Mouse (Mus musculus) embryonic facial prominence, embryonic 15.5 days (tissue): ENCODE measurements around the gene Nrp1. TPM values are rescaled to one million over a fixed set of nuclear protein-coding genes. Genes with fewer than 3 reads are reported as not detected.
A peak's percentile ranks its signal among the peaks of the same experiment; 100 is the strongest.

ENCODE experiments used
- ATAC-seq: fragments of 200-750 bp; cut with Nextera tagmentation; 2 replicates; pipeline ENCODE4 v1.8.0; 2017; ENCODE audit warnings: low read depth, moderate TSS enrichment; ENCODE audit not compliant: insufficient number of reproducible peaks, low FRiP score, low TSS enrichment
- H3K27ac ChIP-seq: fragments of 300-500 bp; sonication (generic); replicated peaks from 2 replicates; pipeline ENCODE4 v1.5.1; 2015; ENCODE audit warnings: mild to moderate bottlenecking, inconsistent platforms
- H3K27me3 ChIP-seq: fragments of 300-500 bp; sonication (generic); 2 replicates; pipeline ENCODE4 v1.6.1; 2015; ENCODE audit warnings: inconsistent platforms
- H3K36me3 ChIP-seq: fragments of 300-500 bp; sonication (generic); 2 replicates; pipeline ENCODE4 v1.6.1; 2015; ENCODE audit warnings: mild to moderate bottlenecking, inconsistent platforms
- H3K4me1 ChIP-seq: fragments of 300-500 bp; sonication (generic); 2 replicates; pipeline ENCODE4 v1.6.1; 2015; ENCODE audit warnings: inconsistent platforms
- H3K4me2 ChIP-seq: fragments of 300-500 bp; sonication (generic); replicated peaks from 2 replicates; pipeline ENCODE4 v1.6.1; 2015; ENCODE audit warnings: mild to moderate bottlenecking, inconsistent platforms
- H3K4me3 ChIP-seq: fragments of 300-500 bp; sonication (generic); replicated peaks from 2 replicates; pipeline ENCODE4 v1.5.1; 2015; ENCODE audit warnings: mild to moderate bottlenecking, inconsistent platforms
- H3K9ac ChIP-seq: fragments of 300-500 bp; sonication (generic); 2 replicates; pipeline ENCODE4 v1.6.1; 2015; ENCODE audit warnings: inconsistent platforms
- H3K9me3 ChIP-seq: fragments of 300-500 bp; sonication (generic); replicated peaks from 2 replicates; pipeline ENCODE4 v1.6.1; 2016; ENCODE audit warnings: inconsistent platforms
- WGBS: fragments of 180-500 bp; shearing (Covaris S2); methylation state at CpG from one replicate; pipeline ENCODE4 v1.1.7; 2015; 5-methylcytosine and 5-hydroxymethylcytosine counted together
- polyA plus RNA-seq: library from polyadenylated mRNA; unstranded; fragments of >200 nt; fragmentation: Nextera tagmentation; extraction: Ambion mirVana; gene quantifications from 2 replicates; pipeline ENCODE4 v1.2.1, GENCODE M21; 2015

Gene Nrp1
- polyA plus RNA-seq, 1 experiment from 2014 or later = 114 TPM

DNA sequence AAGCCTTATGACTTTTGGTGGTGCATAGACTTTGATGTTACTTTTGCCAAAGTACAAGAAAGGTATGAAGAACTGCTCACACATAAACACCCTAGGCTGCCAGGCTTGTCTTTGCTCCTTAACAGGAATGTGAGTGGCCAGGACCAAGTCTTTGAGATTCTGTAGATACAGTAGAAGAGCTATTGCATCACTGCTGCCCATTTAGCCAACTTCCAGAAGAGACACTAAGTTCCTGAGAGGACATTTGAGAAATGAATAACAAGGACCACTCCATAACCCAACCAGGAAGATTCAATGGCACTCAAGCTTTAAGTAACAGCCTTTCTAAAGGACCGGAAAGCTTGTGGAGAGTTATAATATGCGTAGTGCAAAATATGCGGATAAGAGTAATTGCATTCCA, 88.9 kb downstream of the Nrp1 start:
- 86% methylated on average over 3 of the region's 3 CpGs for WGBS
- no peak overlapping the region for H3K9ac ChIP-seq
- no peak overlapping the region for H3K27ac ChIP-seq
- H3K27me3 ChIP-seq = no peaks in the 10 kb centered on the region
- no peaks in the 10 kb centered on the region for H3K9me3 ChIP-seq
- no peak for ATAC-seq
- no peak overlapping the region for H3K4me3 ChIP-seq
- H3K4me2 ChIP-seq = no peak overlapping the region
- no peaks in the 10 kb centered on the region for H3K36me3 ChIP-seq
- H3K4me1 ChIP-seq = peaks cover 13% of the 10 kb centered on the region; the same call in 1 of the 2 replicates

GRCm38 (mm10) chr8:128450390-128451032, 92.1 kb downstream of the Nrp1 start:
- no peak for ATAC-seq
- 60% methylated on average over 9 of the region's 9 CpGs for WGBS
- Histone ChIP-seq H3K27ac (peak overlapping the region; percentile 40; the same call in 1 of the 2 replicates), H3K4me1 (peaks cover 12% of the 10 kb centered on the region; the same call in 1 of the 2 replicates), H3K4me3 (no peak overlapping the region), H3K9me3 (no peaks in the 10 kb centered on the region), H3K9ac (no peak overlapping the region), H3K27me3 (no peaks in the 10 kb centered on the region), H3K36me3 (no peaks in the 10 kb centered on the region), H3K4me2 (no peak overlapping the region)

- no peak for ATAC-seq
- H3K4me2 ChIP-seq = no peak overlapping the region
- no peaks in the 10 kb centered on the region for H3K27me3 ChIP-seq
- H3K4me3 ChIP-seq = no peak overlapping the region
- H3K4me1 ChIP-seq = peaks cover 12% of the 10 kb centered on the region; the same call in 1 of the 2 replicates
- no peaks in the 10 kb centered on the region for H3K9me3 ChIP-seq
- H3K9ac ChIP-seq = no peak overlapping the region
- H3K36me3 ChIP-seq = no peaks in the 10 kb centered on the region
- 32% methylated on average over 1 of the region's 1 CpGs for WGBS
- H3K27ac ChIP-seq = peak overlapping the region; percentile 40; the same call in 1 of the 2 replicates
Observed at GRCm38 (mm10) chr8:128451121-128451520, 92.7 kb downstream of the Nrp1 start.

DNA sequence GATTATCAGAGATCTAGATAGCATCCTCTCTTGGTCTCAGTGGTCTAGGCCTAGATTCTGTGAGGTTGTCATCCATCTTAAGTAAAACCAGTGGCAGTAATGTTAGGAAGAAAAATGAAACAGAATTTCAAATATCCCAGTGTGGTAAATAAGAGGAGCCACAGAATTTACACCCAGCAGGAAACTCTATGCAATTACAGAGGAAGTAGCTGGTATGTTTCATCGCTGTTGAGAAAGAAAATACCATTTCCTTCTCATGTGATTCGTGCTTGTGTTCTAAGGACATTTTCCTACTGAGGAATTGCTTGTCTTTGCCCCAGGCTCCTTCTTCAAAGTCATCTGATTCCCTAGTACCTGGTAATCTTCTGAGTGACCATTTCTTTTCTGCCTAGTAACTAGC, 95.1 kb downstream of the Nrp1 start:
- H3K36me3 ChIP-seq = no peaks in the 10 kb centered on the region
- H3K4me1 ChIP-seq = peaks cover 16% of the 10 kb centered on the region; the same call in 1 of the 2 replicates
- no peak overlapping the region for H3K27ac ChIP-seq
- ATAC-seq = no peak
- H3K27me3 ChIP-seq = no peaks in the 10 kb centered on the region
- no peaks in the 10 kb centered on the region for H3K9me3 ChIP-seq
- no peak overlapping the region for H3K4me3 ChIP-seq
- no peak overlapping the region for H3K4me2 ChIP-seq
- 42% methylated on average over 2 of the region's 2 CpGs for WGBS
- no peak overlapping the region for H3K9ac ChIP-seq

- no peak for ATAC-seq
- no peak overlapping the region for H3K27ac ChIP-seq
- 0 out of 2 replicates have a peak, but pooled peaks cover 1% of the 10 kb centered on the region for H3K36me3 ChIP-seq
- H3K9me3 ChIP-seq = no peaks in the 10 kb centered on the region
- H3K9ac ChIP-seq = no peak overlapping the region
- H3K4me1 ChIP-seq = peaks cover 16% of the 10 kb centered on the region; the same call in 1 of the 2 replicates
- 53% methylated on average over 3 of the region's 3 CpGs for WGBS
- no peak overlapping the region for H3K4me3 ChIP-seq
- H3K27me3 ChIP-seq = no peaks in the 10 kb centered on the region
- no peak overlapping the region for H3K4me2 ChIP-seq
Observed at GRCm38 (mm10) chr8:128454026-128454425, 95.6 kb downstream of the Nrp1 start.

GRCm38 (mm10) chr8:128457277-128457676, 98.9 kb downstream of the Nrp1 start:
- no peaks in the 10 kb centered on the region for H3K27me3 ChIP-seq
- H3K9me3 ChIP-seq = no peaks in the 10 kb centered on the region
- no peak overlapping the region for H3K9ac ChIP-seq
- H3K4me2 ChIP-seq = no peak overlapping the region
- no peak for ATAC-seq
- 90% methylated on average over 2 of the region's 2 CpGs for WGBS
- no peak overlapping the region for H3K4me3 ChIP-seq
- no peak overlapping the region for H3K27ac ChIP-seq
- peaks cover 10% of the 10 kb centered on the region; the same call in 1 of the 2 replicates for H3K4me1 ChIP-seq
- H3K36me3 ChIP-seq = peaks cover 18% of the 10 kb centered on the region

GRCm38 (mm10) chr8:128459704-128460103, 101.3 kb downstream of the Nrp1 start:
- Histone ChIP-seq H3K36me3 (peaks cover 18% of the 10 kb centered on the region), H3K9ac (no peak overlapping the region), H3K4me1 (0 out of 2 replicates have a peak, but pooled peaks cover 8% of the 10 kb centered on the region), H3K9me3 (no peaks in the 10 kb centered on the region), H3K27ac (no peak overlapping the region), H3K27me3 (no peaks in the 10 kb centered on the region), H3K4me3 (no peak overlapping the region), H3K4me2 (no peak overlapping the region)
- ATAC-seq = no peak
- 66% methylated on average over 1 of the region's 1 CpGs for WGBS

DNA sequence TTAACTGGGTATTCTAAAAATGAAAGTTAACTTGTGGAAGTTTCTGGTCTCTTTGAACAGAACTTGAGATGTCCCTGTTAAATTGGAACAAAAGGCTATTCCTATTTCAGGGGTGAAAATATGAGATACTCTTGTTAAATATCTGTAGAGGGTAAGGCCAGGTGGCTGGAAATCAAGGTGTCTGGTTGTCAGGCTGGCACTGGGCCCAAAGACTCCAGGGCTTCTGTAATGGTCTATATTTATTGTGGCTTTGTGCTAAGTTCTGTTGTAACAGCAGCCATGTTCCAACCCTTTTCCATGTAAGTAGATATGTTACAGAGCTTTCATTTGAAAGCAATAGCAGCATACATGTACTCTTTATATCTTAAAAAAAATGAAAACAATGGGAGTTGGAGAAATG, 103.3 kb downstream of the Nrp1 start:
- Histone ChIP-seq H3K4me3 (no peak overlapping the region), H3K27me3 (no peaks in the 10 kb centered on the region), H3K36me3 (peaks cover 18% of the 10 kb centered on the region), H3K9me3 (no peaks in the 10 kb centered on the region), H3K9ac (no peak overlapping the region), H3K4me2 (no peak overlapping the region), H3K4me1 (0 out of 2 replicates have a peak, but pooled peaks cover 4% of the 10 kb centered on the region), H3K27ac (no peak overlapping the region)
- no peak for ATAC-seq

GRCm38 (mm10) chr8:128463162-128463561, 104.8 kb downstream of the Nrp1 start:
- Histone ChIP-seq H3K27me3 (no peaks in the 10 kb centered on the region), H3K4me1 (no peaks in the 10 kb centered on the region), H3K9me3 (no peaks in the 10 kb centered on the region), H3K36me3 (peaks cover 19% of the 10 kb centered on the region), H3K4me2 (no peak overlapping the region), H3K9ac (no peak overlapping the region), H3K27ac (no peak overlapping the region), H3K4me3 (no peak overlapping the region)
- ATAC-seq = no peak

GRCm38 (mm10) chr8:128464056-128464623, 105.7 kb downstream of the Nrp1 start:
- Histone ChIP-seq H3K27ac (no peak overlapping the region), H3K4me2 (no peak overlapping the region), H3K9ac (no peak overlapping the region), H3K36me3 (peaks cover 24% of the 10 kb centered on the region), H3K9me3 (no peaks in the 10 kb centered on the region), H3K4me3 (no peak overlapping the region), H3K27me3 (no peaks in the 10 kb centered on the region), H3K4me1 (no peaks in the 10 kb centered on the region)
- WGBS = 81% methylated on average over 4 of the region's 4 CpGs
- no peak for ATAC-seq

DNA sequence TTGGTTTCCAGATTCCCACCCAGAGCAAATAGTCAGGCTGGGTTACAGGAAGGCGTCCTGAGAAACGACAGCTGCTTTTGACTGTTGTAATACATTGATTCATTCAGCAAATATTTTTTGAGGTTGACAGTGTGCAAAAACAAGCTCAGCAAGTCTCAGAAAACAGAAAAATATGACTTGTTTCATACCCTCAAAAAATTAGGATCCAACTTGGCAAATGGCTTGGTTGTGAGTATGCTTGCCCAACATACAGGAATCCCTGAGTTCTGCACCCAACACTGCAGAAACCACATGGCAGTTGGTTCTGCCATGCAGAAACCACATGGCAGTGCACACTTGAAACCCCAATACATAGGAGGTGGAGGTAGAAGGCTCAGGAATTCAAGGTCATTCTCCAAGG, 107.1 kb downstream of the Nrp1 start:
- Histone ChIP-seq H3K9me3 (no peaks in the 10 kb centered on the region), H3K4me3 (no peak overlapping the region), H3K4me2 (no peak overlapping the region), H3K4me1 (peaks cover 4% of the 10 kb centered on the region; the same call in 1 of the 2 replicates), H3K27ac (no peak overlapping the region), H3K9ac (no peak overlapping the region), H3K27me3 (no peaks in the 10 kb centered on the region), H3K36me3 (peaks cover 20% of the 10 kb centered on the region)
- 78% methylated on average over 2 of the region's 2 CpGs for WGBS
- ATAC-seq = no peak
